ENCODE assay signal across 27 mouse cellular contexts in genomic region chr7:131434276-131434675, GRCm38 (mm10). TPM values are rescaled to one million over a fixed set of nuclear protein-coding genes. Genes with fewer than 3 reads are reported as not detected.
DNase-seq lines count a peak whose midpoint lies in the region; ATAC-seq and TF ChIP-seq lines count a peak whose summit lies in the region.
"Had no signal": no experiment of that assay in that cellular context is flagged by ENCODE, and none has a peak within 500 bp of the region (broad histone marks: within the 10 kb centered on the region; RNA-seq: fewer than 3 reads in every experiment).

No protein-coding gene starts in this region.

- no peak for TF ChIP-seq POLR2A in cerebellum, adult 2 months (IDR thresholded peaks at IDR 0.05; ENCODE audit: borderline replicate concordance, insufficient read depth, low read length)

- in situ Hi-C loops in Patski (cut with MboI; ENCODE audit: low pct_unique_long_range_greater_than_20kb): loop anchor here (5.0 kb wide), 1 partner anchor 448 kb away; no protein-coding TSS in a partner anchor

- no peak overlapping the region for H3K4me3 ChIP-seq in intestine, postnatal 0 days (ENCODE audit: low read depth, low read length)
- H3K4me3 ChIP-seq in intestine, embryonic 16.5 days (ENCODE audit: low read length): no peak overlapping the region
- no peak overlapping the region for H3K4me3 ChIP-seq in midbrain, embryonic 14.5 days (replicated peaks; ENCODE audit: low read depth, low read length)
- H3K4me3 ChIP-seq in midbrain, embryonic 10.5 days: no peak overlapping the region
- no peak overlapping the region for H3K4me3 ChIP-seq in stomach, postnatal 0 days (ENCODE audit: low read depth, low read length)
- H3K4me3 ChIP-seq in cerebellum, adult 2 months (replicated peaks; ENCODE audit: insufficient read depth, low read depth, low read length): no peak overlapping the region
- H3K4me3 ChIP-seq: embryonic facial prominence, embryonic 10.5 days; embryonic facial prominence, embryonic 15.5 days; forebrain, embryonic 13.5 days; heart, adult 2 months; heart, embryonic 12.5 days; limb, embryonic 10.5 days; limb, embryonic 15.5 days; neural tube, embryonic 13.5 days had no signal

- POLR2A ChIA-PET in Patski (lab: Charles Lee): no interaction called here

- TF ChIP-seq EP300 in stomach, postnatal 0 days (optimal IDR thresholded peaks at IDR 0.05): no peak

- no peak overlapping the region for H3K27ac ChIP-seq in intestine, postnatal 0 days (ENCODE audit: low read depth, low read length)
- H3K27ac ChIP-seq in intestine, embryonic 16.5 days (ENCODE audit: low read length): no peak overlapping the region
- H3K27ac ChIP-seq in midbrain, embryonic 14.5 days (replicated peaks; ENCODE audit: low read depth, low read length): no peak overlapping the region
- no peak overlapping the region for H3K27ac ChIP-seq in midbrain, embryonic 10.5 days (replicated peaks)
- no peak overlapping the region for H3K27ac ChIP-seq in stomach, postnatal 0 days (replicated peaks)
- no peak overlapping the region for H3K27ac ChIP-seq in cerebellum, adult 2 months (ENCODE audit: insufficient read depth, low read length)
- H3K27ac ChIP-seq: embryonic facial prominence, embryonic 10.5 days; embryonic facial prominence, embryonic 15.5 days; forebrain, embryonic 13.5 days; heart, adult 2 months; hindbrain, embryonic 14.5 days; limb, embryonic 10.5 days; limb, embryonic 15.5 days; liver, embryonic 14.5 days; neural tube, embryonic 13.5 days had no signal

- peaks cover 10% of the 10 kb centered on the region for H3K36me3 ChIP-seq in intestine, postnatal 0 days (ENCODE audit: control insufficient read depth, insufficient read depth)
- peaks cover 3% of the 10 kb centered on the region; the same call in 1 of the 2 replicates for H3K36me3 ChIP-seq in intestine, embryonic 16.5 days (ENCODE audit: control insufficient read depth, insufficient read depth, low read length)
- peaks cover 48% of the 10 kb centered on the region for H3K36me3 ChIP-seq in midbrain, embryonic 14.5 days (ENCODE audit: control insufficient read depth, insufficient read depth, low read length)
- H3K36me3 ChIP-seq in midbrain, embryonic 10.5 days: peaks cover 17% of the 10 kb centered on the region
- H3K36me3 ChIP-seq in stomach, postnatal 0 days (ENCODE audit: control insufficient read depth, insufficient read depth, low read length): peaks cover 3% of the 10 kb centered on the region

- TF ChIP-seq CTCF in intestine, postnatal 0 days (IDR thresholded peaks at IDR 0.05; ENCODE audit: low read depth): peak; percentile 24; the same call in 1 of the 2 replicates
- TF ChIP-seq CTCF in Patski (IDR thresholded peaks at IDR 0.05): peak; percentile 9
- peak; percentile 46 for TF ChIP-seq CTCF in stomach, postnatal 0 days (IDR thresholded peaks at IDR 0.05; ENCODE audit: low read depth)
- TF ChIP-seq CTCF in cerebellum, adult 2 months (IDR thresholded peaks at IDR 0.05; ENCODE audit: borderline replicate concordance, insufficient read depth, low read depth, low read length): no peak

- H3K4me1 ChIP-seq in intestine, postnatal 0 days (replicated peaks; ENCODE audit: control insufficient read depth, insufficient read depth, low read length): no peaks in the 10 kb centered on the region
- H3K4me1 ChIP-seq in intestine, embryonic 16.5 days (ENCODE audit: control insufficient read depth, insufficient read depth, low read length): no peaks in the 10 kb centered on the region
- H3K4me1 ChIP-seq in midbrain, embryonic 14.5 days (ENCODE audit: control insufficient read depth, insufficient read depth, low read length): no peaks in the 10 kb centered on the region
- no peaks in the 10 kb centered on the region for H3K4me1 ChIP-seq in midbrain, embryonic 10.5 days
- H3K4me1 ChIP-seq in stomach, postnatal 0 days (replicated peaks; ENCODE audit: control insufficient read depth, insufficient read depth): no peaks in the 10 kb centered on the region
- H3K4me1 ChIP-seq in cerebellum, adult 2 months (ENCODE audit: control insufficient read depth, insufficient read depth, low read length): no peaks in the 10 kb centered on the region
- H3K4me1 ChIP-seq: embryonic facial prominence, embryonic 10.5 days; embryonic facial prominence, embryonic 15.5 days; forebrain, embryonic 13.5 days; heart, embryonic 12.5 days; limb, embryonic 10.5 days; limb, embryonic 15.5 days; neural tube, embryonic 13.5 days had no signal

- DNase-seq in midbrain, embryonic 14.5 days: peak; percentile 31
- no peak for DNase-seq in midbrain, embryonic 10.5 days (ENCODE audit: low spot score)
- no peak for DNase-seq in Patski (ENCODE audit: low read depth, low spot score)
- DNase-seq in stomach, postnatal 0 days (ENCODE audit: low spot score): no peak
- DNase-seq in cerebellum, adult 2 months: no peak
- DNase-seq: adrenal gland, adult 2 months; cerebellum, adult 11-12 months; cerebellum, postnatal 10 days; heart, adult 2 months; kidney, adult 8-10 months; kidney, postnatal 25 days; lung, embryonic 14.5 days; lung, postnatal 14 days; right cerebral cortex, postnatal 4 days; thymus, postnatal 4 days had no signal

- CTCF ChIA-PET in Patski (lab: Charles Lee): interaction anchor here (1.0 to 1.4 kb wide), 2 partner anchors 11 to 16 kb away, joined by 3 to 4 read pairs; no protein-coding TSS in a partner anchor

- H3K27me3 ChIP-seq in intestine, postnatal 0 days (replicated peaks; ENCODE audit: control insufficient read depth, insufficient read depth, low read length): no peaks in the 10 kb centered on the region
- H3K27me3 ChIP-seq in intestine, embryonic 16.5 days (replicated peaks; ENCODE audit: control insufficient read depth, insufficient read depth, low read length): no peaks in the 10 kb centered on the region
- no peaks in the 10 kb centered on the region for H3K27me3 ChIP-seq in midbrain, embryonic 14.5 days (ENCODE audit: control insufficient read depth, insufficient read depth, low read length)
- no peaks in the 10 kb centered on the region for H3K27me3 ChIP-seq in midbrain, embryonic 10.5 days (ENCODE audit: low read depth, poor library complexity, severe bottlenecking)
- no peaks in the 10 kb centered on the region for H3K27me3 ChIP-seq in Patski
- no peaks in the 10 kb centered on the region for H3K27me3 ChIP-seq in stomach, postnatal 0 days (ENCODE audit: control insufficient read depth, insufficient read depth, low read length)
- no peaks in the 10 kb centered on the region for H3K27me3 ChIP-seq in cerebellum, adult 2 months (ENCODE audit: control insufficient read depth, insufficient read depth, low read length)
- H3K27me3 ChIP-seq: embryonic facial prominence, embryonic 15.5 days; heart, embryonic 12.5 days; limb, embryonic 15.5 days; neural tube, embryonic 13.5 days had no signal

- WGBS in intestine, postnatal 0 days: 90% methylated on average over 1 of the region's 1 CpGs
- WGBS in intestine, embryonic 16.5 days: 91% methylated on average over 1 of the region's 1 CpGs
- WGBS in midbrain, embryonic 14.5 days: 84% methylated on average over 1 of the region's 1 CpGs
- 81% methylated on average over 1 of the region's 1 CpGs for WGBS in midbrain, embryonic 10.5 days
- WGBS in stomach, postnatal 0 days: 85% methylated on average over 1 of the region's 1 CpGs
- WGBS in cerebellum, adult 2 months: 90% methylated on average over 1 of the region's 1 CpGs

- no peak for ATAC-seq in intestine, postnatal 0 days
- no peak for ATAC-seq in intestine, embryonic 16.5 days
- ATAC-seq in midbrain, embryonic 14.5 days (ENCODE audit: low FRiP score, low TSS enrichment): no peak
- ATAC-seq in Patski: no peak
- no peak for ATAC-seq in stomach, postnatal 0 days (ENCODE audit: low FRiP score, low TSS enrichment)
- ATAC-seq: forebrain, embryonic 13.5 days had no signal

- no peaks in the 10 kb centered on the region for H3K9me3 ChIP-seq in intestine, postnatal 0 days (ENCODE audit: control insufficient read depth)
- H3K9me3 ChIP-seq in intestine, embryonic 16.5 days (ENCODE audit: control insufficient read depth, low read length): no peaks in the 10 kb centered on the region
- 0 out of 2 replicates have a peak, but pooled peaks cover 2% of the 10 kb centered on the region for H3K9me3 ChIP-seq in midbrain, embryonic 14.5 days (ENCODE audit: control insufficient read depth, low read length)
- H3K9me3 ChIP-seq in midbrain, embryonic 10.5 days (replicated peaks): no peaks in the 10 kb centered on the region
- H3K9me3 ChIP-seq in stomach, postnatal 0 days (ENCODE audit: control insufficient read depth, low read length): no peaks in the 10 kb centered on the region
- H3K9me3 ChIP-seq: embryonic facial prominence, embryonic 10.5 days; embryonic facial prominence, embryonic 15.5 days; forebrain, embryonic 13.5 days; G1E; limb, embryonic 10.5 days; limb, embryonic 15.5 days; neural tube, embryonic 13.5 days had no signal

- H3K4me2 ChIP-seq in intestine, postnatal 0 days (replicated peaks; ENCODE audit: low read depth): no peak overlapping the region
- no peak overlapping the region for H3K4me2 ChIP-seq in intestine, embryonic 16.5 days (ENCODE audit: low read depth, low read length)
- H3K4me2 ChIP-seq in midbrain, embryonic 14.5 days (ENCODE audit: low read length): no peak overlapping the region
- H3K4me2 ChIP-seq in stomach, postnatal 0 days (replicated peaks; ENCODE audit: low read depth): no peak overlapping the region
- H3K4me2 ChIP-seq: embryonic facial prominence, embryonic 15.5 days; forebrain, embryonic 13.5 days; heart, embryonic 12.5 days; hindbrain, embryonic 14.5 days; limb, embryonic 15.5 days; lung, embryonic 14.5 days; neural tube, embryonic 13.5 days had no signal

- H3K9ac ChIP-seq in intestine, postnatal 0 days (ENCODE audit: low read depth, low read length): no peak overlapping the region
- no peak overlapping the region for H3K9ac ChIP-seq in intestine, embryonic 16.5 days (ENCODE audit: low read depth, low read length)
- H3K9ac ChIP-seq in midbrain, embryonic 14.5 days (replicated peaks; ENCODE audit: low read length): no peak overlapping the region
- no peak overlapping the region for H3K9ac ChIP-seq in stomach, postnatal 0 days (ENCODE audit: low read length)
- H3K9ac ChIP-seq: embryonic facial prominence, embryonic 15.5 days; forebrain, embryonic 13.5 days; heart, embryonic 12.5 days; hindbrain, embryonic 14.5 days; limb, embryonic 15.5 days; liver, embryonic 14.5 days; lung, embryonic 14.5 days; neural tube, embryonic 13.5 days had no signal

RNA-seq across cellular contexts. Expression of gene Acadsb, which starts 23.9 kb away (rescaled TPM):
- 23.1 and 23.6 TPM in 2 replicates for polyA plus RNA-seq in intestine, postnatal 0 days (2015; fragmentation: Nextera tagmentation; extraction: Ambion mirVana)
- 70.5 and 75.2 TPM in 2 replicates for polyA plus RNA-seq in intestine, embryonic 16.5 days (2015; fragmentation: Nextera tagmentation; extraction: Ambion mirVana)
- 99.3 and 125 TPM in 2 replicates for polyA plus RNA-seq in midbrain, embryonic 14.5 days (2014; fragmentation: Nextera tagmentation; extraction: Ambion mirVana)
- 64.1 and 83.5 TPM in 2 replicates for polyA plus RNA-seq in midbrain, embryonic 10.5 days (2016; fragmentation: Nextera tagmentation; extraction: Ambion mirVana)
- polyA plus RNA-seq in Patski (2021): 119 TPM
- 54.5 and 59.1 TPM in 2 replicates for polyA plus RNA-seq in stomach, postnatal 0 days (2015; fragmentation: Nextera tagmentation; extraction: Ambion mirVana)
- 29.8 and 36.7 TPM in 2 replicates for polyA plus RNA-seq in cerebellum, adult 2 months (2012; rRNA removed)

RNA-seq across cellular contexts. Expression of gene Ikzf5, which starts 24.0 kb away (rescaled TPM):
- 5.6 and 5.9 TPM in 2 replicates for polyA plus RNA-seq in intestine, postnatal 0 days (2015; fragmentation: Nextera tagmentation; extraction: Ambion mirVana)
- 8.1 and 9.4 TPM in 2 replicates for polyA plus RNA-seq in intestine, embryonic 16.5 days (2015; fragmentation: Nextera tagmentation; extraction: Ambion mirVana)
- 15.6 and 22.8 TPM in 2 replicates for polyA plus RNA-seq in midbrain, embryonic 14.5 days (2014; fragmentation: Nextera tagmentation; extraction: Ambion mirVana)
- polyA plus RNA-seq in midbrain, embryonic 10.5 days (2016; fragmentation: Nextera tagmentation; extraction: Ambion mirVana): 15.6 and 18.7 TPM in 2 replicates
- 13.5 TPM for polyA plus RNA-seq in Patski (2021)
- 6.4 and 6.8 TPM in 2 replicates for polyA plus RNA-seq in stomach, postnatal 0 days (2015; fragmentation: Nextera tagmentation; extraction: Ambion mirVana)
- polyA plus RNA-seq in cerebellum, adult 2 months (2012; rRNA removed): 18.7 and 19.2 TPM in 2 replicates
